Mouse (Mus musculus) cerebellum, adult 2 months (tissue): Measurements from ENCODE around the gene Kcnd3.

Source experiments
- CTCF ChIP-seq: fragments of 200-500 bp; IDR thresholded peaks from 2 replicates; pipeline ENCODE4 v1.5.1; 2011; ENCODE audit warnings: low read depth, mild to moderate bottlenecking, control low read depth, low read length, moderate library complexity, borderline replicate concordance; ENCODE audit not compliant: insufficient read depth
- POLR2A ChIP-seq: fragments of 200-500 bp; IDR thresholded peaks from 2 replicates; pipeline ENCODE4 v1.6.1; 2011; ENCODE audit warnings: low read length, control low read depth, borderline replicate concordance; ENCODE audit not compliant: insufficient read depth

GRCm38 (mm10) chr3:105436971-105437370, 15.2 kb upstream of the Kcnd3 start:
- no peak for TF ChIP-seq POLR2A
- no peak for TF ChIP-seq CTCF
